25 mouse cellular contexts compared by ENCODE assay signal in genomic region chrX:102936743-102937142, GRCm38 (mm10). TPM values are rescaled to one million over a fixed set of nuclear protein-coding genes. Genes with fewer than 3 reads are reported as not detected.
DNase-seq lines count a peak whose midpoint lies in the region; ATAC-seq and TF ChIP-seq lines count a peak whose summit lies in the region.
"Had no signal": no experiment of that assay in that cellular context is flagged by ENCODE, and none has a peak within 500 bp of the region (broad histone marks: within the 10 kb centered on the region; RNA-seq: fewer than 3 reads in every experiment).

No protein-coding gene starts in this region.

- H3K4me3 ChIP-seq in heart, embryonic 10.5 days = no peak overlapping the region
- no peak overlapping the region for H3K4me3 ChIP-seq in kidney, embryonic 16.5 days (ENCODE audit: low read length)
- no peak overlapping the region for H3K4me3 ChIP-seq in liver, postnatal 0 days (ENCODE audit: low read depth, low read length)
- H3K4me3 ChIP-seq: embryonic facial prominence, embryonic 12.5 days; forebrain, embryonic 15.5 days; heart, adult 2 months; hindbrain, embryonic 10.5 days had no signal

- no peaks in the 10 kb centered on the region for H3K9me3 ChIP-seq in heart, embryonic 10.5 days
- no peaks in the 10 kb centered on the region for H3K9me3 ChIP-seq in kidney, embryonic 16.5 days (ENCODE audit: low read length)
- no peaks in the 10 kb centered on the region for H3K9me3 ChIP-seq in liver, postnatal 0 days (ENCODE audit: low read length)
- H3K9me3 ChIP-seq: embryonic facial prominence, embryonic 12.5 days; forebrain, embryonic 15.5 days; hindbrain, embryonic 10.5 days had no signal

- H3K4me2 ChIP-seq in kidney, embryonic 16.5 days (replicated peaks; ENCODE audit: low read depth, low read length) = no peak overlapping the region
- no peak overlapping the region for H3K4me2 ChIP-seq in liver, postnatal 0 days (ENCODE audit: low read depth, low read length)
- H3K4me2 ChIP-seq: embryonic facial prominence, embryonic 12.5 days; forebrain, embryonic 15.5 days; hindbrain, embryonic 14.5 days had no signal

- no peaks in the 10 kb centered on the region for H3K36me3 ChIP-seq in heart, embryonic 10.5 days
- no peaks in the 10 kb centered on the region for H3K36me3 ChIP-seq in kidney, embryonic 16.5 days (ENCODE audit: insufficient read depth, low read length)
- no peaks in the 10 kb centered on the region for H3K36me3 ChIP-seq in liver, postnatal 0 days (replicated peaks; ENCODE audit: insufficient read depth, low read length)
- H3K36me3 ChIP-seq: embryonic facial prominence, embryonic 12.5 days; forebrain, embryonic 15.5 days; hindbrain, embryonic 10.5 days had no signal

- no peak overlapping the region for H3K9ac ChIP-seq in kidney, embryonic 16.5 days (replicated peaks; ENCODE audit: low read length)
- H3K9ac ChIP-seq in liver, postnatal 0 days (replicated peaks) = no peak overlapping the region
- H3K9ac ChIP-seq: embryonic facial prominence, embryonic 12.5 days; forebrain, embryonic 15.5 days; hindbrain, embryonic 14.5 days had no signal

- H3K27me3 ChIP-seq in heart, embryonic 10.5 days (ENCODE audit: insufficient read depth, poor library complexity, severe bottlenecking) = peaks cover 39% of the 10 kb centered on the region
- H3K27me3 ChIP-seq in kidney, embryonic 16.5 days (ENCODE audit: insufficient read depth, low read length) = peaks cover 17% of the 10 kb centered on the region
- H3K27me3 ChIP-seq in liver, postnatal 0 days (ENCODE audit: insufficient read depth, low read length) = peaks cover 23% of the 10 kb centered on the region; the same call in 1 of the 2 replicates
- H3K27me3 ChIP-seq: CH12.LX; forebrain, embryonic 15.5 days had no signal

- peak; percentile 10 for DNase-seq in heart, adult 8-10 months (ENCODE audit: low spot score)
- no peak for DNase-seq in heart, embryonic 10.5 days (ENCODE audit: low spot score)
- peak; percentile 10 to 21 for DNase-seq in kidney, postnatal 4 days
- DNase-seq in lung, postnatal 14 days = peak; percentile 1
- no peak for DNase-seq in lung, adult 18-20 months
- DNase-seq in liver, postnatal 0 days = no peak
- DNase-seq: adrenal gland, postnatal 14 days; cerebellum, adult 11-12 months; cerebellum, adult 9-10 months; cerebellum, postnatal 25 days; gastrocnemius, postnatal 36 days had no signal

- H3K4me1 ChIP-seq in heart, embryonic 10.5 days = no peaks in the 10 kb centered on the region
- no peaks in the 10 kb centered on the region for H3K4me1 ChIP-seq in kidney, embryonic 16.5 days (ENCODE audit: insufficient read depth, low read length)
- H3K4me1 ChIP-seq in liver, postnatal 0 days (ENCODE audit: insufficient read depth) = no peaks in the 10 kb centered on the region
- H3K4me1 ChIP-seq: embryonic facial prominence, embryonic 12.5 days; forebrain, embryonic 15.5 days had no signal

- ATAC-seq in kidney, embryonic 16.5 days (ENCODE audit: low FRiP score, low TSS enrichment) = no peak
- no peak for ATAC-seq in liver, postnatal 0 days
- ATAC-seq: activated CD4-positive, CD25-positive, alpha-beta regulatory T cell, adult 4 months; forebrain, embryonic 15.5 days; Patski had no signal

- no peak for TF ChIP-seq EP300 in liver, postnatal 0 days (IDR thresholded peaks at IDR 0.05; ENCODE audit: low read depth)

- WGBS in heart, embryonic 10.5 days = 47% methylated on average over 5 of the region's 5 CpGs
- WGBS in kidney, embryonic 16.5 days = 57% methylated on average over 5 of the region's 5 CpGs
- 67% methylated on average over 5 of the region's 5 CpGs for WGBS in liver, postnatal 0 days (ENCODE audit: insufficient replicate concordance)

- no peak overlapping the region for H3K27ac ChIP-seq in heart, embryonic 10.5 days
- H3K27ac ChIP-seq in kidney, embryonic 16.5 days (ENCODE audit: low read length) = no peak overlapping the region
- H3K27ac ChIP-seq in liver, postnatal 0 days (ENCODE audit: low read depth) = no peak overlapping the region
- H3K27ac ChIP-seq: embryonic facial prominence, embryonic 12.5 days; forebrain, embryonic 15.5 days; heart, adult 2 months; hindbrain, embryonic 10.5 days; hindbrain, embryonic 14.5 days had no signal

- TF ChIP-seq CTCF in liver, postnatal 0 days (IDR thresholded peaks at IDR 0.05; ENCODE audit: low read depth) = no peak

RNA-seq across cellular contexts. Expression of gene 1700018G05Rik, which starts 8.6 kb away (rescaled TPM):
- total RNA-seq in heart, adult 8-10 months (2022) = not detected
- polyA plus RNA-seq in heart, embryonic 10.5 days (2016; fragmentation: Nextera tagmentation; extraction: Ambion mirVana) = not detected in 2 replicates
- not detected in 2 replicates for polyA plus RNA-seq in kidney, embryonic 16.5 days (2015; fragmentation: Nextera tagmentation; extraction: Ambion mirVana)
- not detected in 2 replicates for polyA plus RNA-seq in liver, postnatal 0 days (2015; fragmentation: Nextera tagmentation; extraction: Ambion mirVana)
- total RNA-seq: adrenal gland, postnatal 14 days; CH12.LX; gastrocnemius, adult 8-10 months; gastrocnemius, postnatal 36 days; heart, adult 2 months had no signal
- polyA plus RNA-seq: activated CD4-positive, CD25-positive, alpha-beta regulatory T cell, adult 4 months; cortical plate, adult 2 months; embryonic facial prominence, embryonic 12.5 days; forebrain, embryonic 11.5 days; forebrain, embryonic 15.5 days; heart, adult 2 months; heart, embryonic 16.5 days; hindbrain, embryonic 10.5 days; hindbrain, embryonic 14.5 days; Patski had no signal

RNA-seq across cellular contexts. Expression of gene 1700011M02Rik, which starts 28.0 kb away (rescaled TPM):
- total RNA-seq in heart, adult 8-10 months (2022) = not detected
- polyA plus RNA-seq in heart, embryonic 10.5 days (2016; fragmentation: Nextera tagmentation; extraction: Ambion mirVana) = not detected in 2 replicates
- not detected in 2 replicates for polyA plus RNA-seq in kidney, embryonic 16.5 days (2015; fragmentation: Nextera tagmentation; extraction: Ambion mirVana)
- polyA plus RNA-seq in liver, postnatal 0 days (2015; fragmentation: Nextera tagmentation; extraction: Ambion mirVana) = not detected in 2 replicates
- total RNA-seq: adrenal gland, adult 18-20 months; adrenal gland, postnatal 14 days; CH12.LX; gastrocnemius, adult 8-10 months; gastrocnemius, postnatal 36 days; heart, adult 2 months had no signal
- polyA plus RNA-seq: activated CD4-positive, CD25-positive, alpha-beta regulatory T cell, adult 4 months; cortical plate, adult 2 months; embryonic facial prominence, embryonic 12.5 days; forebrain, embryonic 11.5 days; forebrain, embryonic 15.5 days; heart, adult 2 months; heart, embryonic 16.5 days; hindbrain, embryonic 10.5 days; hindbrain, embryonic 14.5 days; Patski had no signal

RNA-seq across cellular contexts. Expression of gene Dmrtc1a, which starts 28.3 kb away (rescaled TPM):
- under 1 TPM in 3 of 4 experiments, not detected in 1; 0.28 to 0.43 (median 0.41) TPM for total RNA-seq in heart, adult 8-10 months (2022)
- 0.47 and 0.79 TPM in 2 replicates for polyA plus RNA-seq in heart, embryonic 10.5 days (2016; fragmentation: Nextera tagmentation; extraction: Ambion mirVana)
- 1.3 and 1.5 TPM in 2 replicates for polyA plus RNA-seq in kidney, embryonic 16.5 days (2015; fragmentation: Nextera tagmentation; extraction: Ambion mirVana)
- polyA plus RNA-seq in liver, postnatal 0 days (2015; fragmentation: Nextera tagmentation; extraction: Ambion mirVana) = not detected in 2 replicates
- total RNA-seq: CH12.LX; gastrocnemius, adult 8-10 months; gastrocnemius, postnatal 36 days had no signal
- polyA plus RNA-seq: activated CD4-positive, CD25-positive, alpha-beta regulatory T cell, adult 4 months had no signal

Comparison
In these comparisons a context has a peak if more than half of its experiments do, and no peak if none do; other contexts are left out.
1. DNase-seq: peak in heart, adult 8-10 months (single experiment), kidney, postnatal 4 days (2 of 2) and lung, postnatal 14 days (single experiment); none in heart, embryonic 10.5 days (single experiment), lung, adult 18-20 months (0 of 2) and liver, postnatal 0 days (single experiment).